Mouse (Mus musculus) T-cell, adult 66 days (primary cell): ENCODE measurements around the gene Zdhhc13. TPM values are rescaled to one million over a fixed set of nuclear protein-coding genes. Genes with fewer than 3 reads are reported as not detected.

Source experiments
- total RNA-seq, 2 experiments: library from RNA; stranded (reverse); gene quantifications; 3 replicates in 1 of 2; 4 replicates in 1 of 2; pipeline ENCODE4 v1.2.4; 2023

The Zdhhc13 gene
- total RNA-seq: 10 to 100 TPM; 22.9 to 25.2 TPM

DNA sequence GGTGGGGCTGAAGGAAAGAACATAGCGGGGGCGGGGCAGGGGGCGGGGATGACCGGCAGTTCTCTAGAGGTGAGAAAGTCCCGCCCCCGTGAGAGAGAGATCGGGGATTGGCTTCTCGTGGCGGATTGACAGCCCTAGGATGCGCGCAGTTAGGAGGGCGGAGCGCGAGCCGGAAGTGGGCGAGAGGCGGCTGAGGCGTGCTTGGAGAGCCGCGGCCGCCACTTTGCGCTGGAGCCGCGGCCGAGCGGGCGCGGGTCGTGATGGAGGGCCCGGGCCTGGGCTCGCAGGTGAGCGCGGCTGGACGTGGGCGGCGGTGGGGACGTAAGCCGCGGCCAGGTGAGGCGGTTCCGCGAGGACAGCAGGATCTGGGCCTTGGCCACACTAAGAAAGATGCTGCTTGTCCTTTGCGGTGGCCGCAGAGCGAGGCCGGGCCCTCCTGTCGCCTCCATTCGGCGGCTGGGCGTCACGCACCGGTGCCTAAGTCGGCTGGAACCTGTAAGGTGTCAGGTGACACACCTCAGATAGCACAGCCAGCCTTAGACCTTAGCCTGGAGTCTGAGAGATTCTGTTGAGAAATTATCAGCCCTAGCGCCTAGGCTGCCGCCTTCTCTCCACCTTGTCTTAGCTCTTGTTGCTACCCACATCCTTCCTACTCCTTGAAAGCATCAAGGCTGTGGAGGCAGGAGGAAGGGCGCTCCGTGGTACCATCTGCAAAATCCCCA is at the start of gene Zdhhc13:
TSS of gene Zdhhc13 (plus strand) at position 153 of the 722 bp plus-strand sequence.

DNA sequence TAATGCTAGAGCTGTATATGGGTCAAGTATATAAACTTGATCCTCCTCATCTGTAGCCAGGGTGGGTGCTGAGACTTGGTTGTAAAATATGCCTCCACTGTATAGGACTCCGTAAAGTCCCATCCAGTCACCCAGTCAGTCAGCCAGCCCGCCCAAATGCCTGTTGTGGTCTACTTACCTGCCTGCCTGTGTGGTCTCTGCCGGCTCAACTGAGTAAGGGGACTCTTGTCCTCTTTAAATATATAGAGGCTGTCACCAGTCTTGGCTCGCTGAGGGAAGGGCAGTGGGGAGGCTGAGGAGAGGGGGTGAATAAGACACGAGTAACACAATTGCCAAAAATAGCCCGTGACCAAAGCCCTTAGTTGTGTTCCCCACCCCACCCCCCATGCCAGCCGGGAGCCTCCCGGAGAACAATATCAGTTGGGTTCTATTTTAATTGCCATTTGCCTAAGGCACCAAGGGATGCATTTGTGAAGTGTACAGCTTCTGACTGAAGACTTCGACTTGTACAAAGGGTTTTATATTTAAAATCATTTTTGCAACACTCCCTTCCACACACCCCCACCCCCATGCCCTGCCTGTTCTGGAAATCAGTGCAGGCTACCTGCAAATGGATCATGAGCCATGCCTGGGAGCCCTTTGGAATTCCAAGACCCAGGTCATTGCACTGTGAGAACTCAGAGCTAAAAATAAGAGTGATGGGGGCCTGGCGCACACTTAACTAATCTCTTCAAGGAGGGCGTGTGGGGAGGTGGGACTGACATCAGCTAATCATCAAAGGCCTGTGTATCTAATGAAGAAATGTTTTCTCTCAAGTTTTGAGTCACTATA is 59.2 kb downstream of the Zdhhc13 start, which contains the start of gene Csrp3:
TSS of gene Csrp3 (minus strand) at position 214 of the 831 bp plus-strand sequence.

Other genes with a start within 250 kb of the Zdhhc13 start
- not detected for gene Mrgprb2, start 230.9 kb upstream of the Zdhhc13 start, total RNA-seq
- gene Mrgprb3, start 145.2 kb upstream of the Zdhhc13 start, total RNA-seq: not detected
- not detected for gene Csrp3, start 59.0 kb downstream of the Zdhhc13 start, total RNA-seq
- gene E2f8, start 92.6 kb downstream of the Zdhhc13 start, total RNA-seq: 1 to 10 TPM; 1.8 to 3.6 TPM
- 10 to 100 TPM; 12.9 to 13.1 TPM for gene Nav2, start 119.7 kb downstream of the Zdhhc13 start, total RNA-seq